Mouse (Mus musculus) activated CD4-positive, CD25-positive, alpha-beta regulatory T cell, adult 4 months (primary cell): ENCODE data around the gene Xlr. TPM values are rescaled to one million over a fixed set of nuclear protein-coding genes. Genes with fewer than 3 reads are reported as not detected.
"Not testable (repeated sequence)": the region's sequence is repeated elsewhere in the genome, so short reads cannot be mapped to it uniquely, and the experiment has no call there.

ENCODE experiments used
- ATAC-seq: one replicate; pipeline ENCODE4 v1.8.0; 2017
- polyA plus RNA-seq, 2 experiments: library from polyadenylated mRNA; unstranded; fragments of 100-300 nt; shearing (Covaris generic); gene quantifications; one replicate each; pipeline ENCODE4 v1.2.1; 2017

Gene Xlr
- 1 to 10 TPM; 1.4 to 2.3 TPM for polyA plus RNA-seq

DNA sequence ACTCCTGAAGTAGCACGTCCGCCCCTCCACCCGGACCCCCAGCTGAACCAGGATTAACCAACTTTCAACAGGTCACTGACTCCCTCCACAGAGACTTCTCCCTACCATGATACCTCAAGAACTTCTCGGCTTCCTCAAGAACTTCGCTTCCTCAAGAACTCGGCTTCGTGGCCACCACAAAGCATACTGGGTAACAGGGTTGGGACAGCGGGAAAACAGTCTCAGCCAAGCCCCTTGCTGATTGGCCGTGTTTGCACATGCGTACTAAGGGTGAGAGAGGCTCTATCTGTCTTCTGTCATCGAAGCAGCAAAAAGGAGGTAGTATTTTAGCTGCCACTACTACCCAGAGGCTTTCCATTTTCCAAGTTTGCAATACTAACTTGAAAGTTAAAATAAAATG lies at the start of gene Xlr:
Xlr (minus strand) TSS at position 188 of the 400 bp plus-strand sequence.
- ATAC-seq = not testable (repeated sequence)

DNA sequence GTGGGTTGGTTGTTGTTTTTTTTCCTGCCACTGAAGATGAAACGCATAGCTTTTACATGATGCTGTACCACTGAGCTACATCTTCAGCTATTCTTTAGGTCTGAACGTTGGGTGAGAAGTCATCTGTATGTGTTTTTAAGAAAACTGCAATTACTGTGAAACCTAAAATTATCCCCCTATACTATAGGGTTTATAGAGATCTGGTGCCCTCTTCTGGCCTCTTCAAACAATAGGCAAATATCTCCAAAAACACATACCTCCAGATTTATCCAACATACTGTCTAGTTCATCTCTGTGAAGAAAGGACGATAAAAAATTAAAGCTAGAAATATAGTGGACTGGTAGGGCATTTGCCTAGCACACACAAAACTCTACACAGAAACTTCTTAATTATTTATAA lies 1.6 kb upstream of the Xlr start:
- ATAC-seq = no peak

GRCm38 (mm10) chrX:53776276-53776675 lies 21.2 kb downstream of the Xlr start, which contains the start of gene Zfp36l3:
Gene Zfp36l3, minus strand, starts transcription at chrX:53776394.
- ATAC-seq = no peak

DNA sequence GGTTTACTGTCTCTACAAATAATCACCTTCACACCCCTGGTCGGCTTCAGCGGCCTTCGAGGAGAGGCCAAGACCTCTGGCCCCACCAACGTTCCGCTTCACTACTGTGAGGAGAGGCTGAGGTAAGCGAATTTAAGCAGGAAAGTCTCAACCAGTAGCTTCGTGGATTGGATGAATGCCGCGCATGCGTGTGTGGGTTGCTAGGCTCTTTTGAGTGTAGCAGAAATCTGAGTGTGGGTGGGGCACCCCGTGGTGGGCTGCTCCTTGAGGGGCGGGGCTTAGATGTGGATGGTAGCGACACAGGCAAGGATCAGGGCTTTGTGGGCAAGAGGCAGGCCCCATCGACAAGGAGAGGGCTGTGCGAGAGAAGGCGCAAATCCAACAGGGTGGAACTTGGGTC lies 39.8 kb downstream of the Xlr start, which contains the start of gene 1700013H16Rik:
1700013H16Rik (minus strand) TSS at position 96 of the 400 bp plus-strand sequence.
- ATAC-seq = no peak

DNA sequence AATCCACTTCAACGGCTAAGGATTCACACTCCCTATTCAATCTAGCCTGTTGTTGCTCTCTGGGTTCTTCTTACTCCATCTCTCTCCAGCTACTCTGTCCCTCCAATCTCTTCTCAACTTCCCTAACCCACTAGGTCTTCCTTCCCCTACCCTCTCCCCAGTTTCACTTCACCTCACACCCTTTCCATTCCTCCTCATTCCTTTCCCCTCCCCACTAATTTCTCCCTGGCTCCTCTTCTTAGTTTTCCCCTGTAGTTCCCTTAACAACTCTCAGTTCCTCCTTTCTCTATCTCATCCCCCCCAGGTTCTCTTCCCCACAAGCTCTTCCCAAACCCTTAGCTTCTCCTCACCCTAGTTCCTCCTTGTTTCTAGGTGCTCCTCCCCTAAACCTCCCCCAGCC lies 44.7 kb downstream of the Xlr start:
- ATAC-seq = no peak

GRCm38 (mm10) chrX:53728967-53729366 lies 68.5 kb downstream of the Xlr start:
- ATAC-seq = no peak

Other genes with a start within 250 kb of the Xlr start
- gene Rtl8c, start 189.7 kb downstream of the Xlr start, polyA plus RNA-seq = 10 to 100 TPM; 19.2 to 30.0 TPM
- not detected for gene Gm14597, start 188.7 kb downstream of the Xlr start, polyA plus RNA-seq
- gene Rtl8a, start 154.0 kb downstream of the Xlr start, polyA plus RNA-seq = 10 to 100 TPM; 18.9 to 19.7 TPM
- gene Rtl8b, start 127.3 kb downstream of the Xlr start, polyA plus RNA-seq = 10 to 100 TPM; 10.8 to 11.9 TPM
- gene 4930502E18Rik, start 72.9 kb downstream of the Xlr start, polyA plus RNA-seq = not detected
- not detected for gene 1700013H16Rik, start 39.9 kb downstream of the Xlr start, polyA plus RNA-seq
- gene Zfp36l3, start 21.3 kb downstream of the Xlr start, polyA plus RNA-seq = not detected